Mouse (Mus musculus) kidney, adult 2 months (tissue): ENCODE results near the gene Gsn.

Experiments
- CTCF ChIP-seq: fragments of 200-500 bp; conservative IDR thresholded peaks from 2 replicates; pipeline ENCODE4 v1.5.1; 2011; ENCODE audit warnings: low read depth, mild to moderate bottlenecking, control low read depth, low read length, moderate library complexity, mixed read lengths; ENCODE audit not compliant: insufficient read depth, insufficient read length
- POLR2A ChIP-seq: fragments of 200-500 bp; IDR thresholded peaks from one replicate; pipeline ENCODE4 v1.6.1; 2011; ENCODE audit warnings: low read depth, low read length, control low read depth

- TF ChIP-seq CTCF, result no peak
- no peak for TF ChIP-seq POLR2A
These were observed 2.4 kb downstream of the Gsn start for GRCm38 (mm10) chr2:35258590-35258989.
